Mouse (Mus musculus): ENCODE results near the gene Med26.
A peak's percentile ranks its signal among the peaks of the same experiment; 100 is the strongest.

Med26 gene

GRCm38 (mm10) chr8:72547802-72548643 lies at the start of gene Med26:
Gene Med26 (minus strand): TSS chr8:72548270.
- DNase-seq (ENCODE audit: low read depth, low spot score) = peak; percentile 100

DNA sequence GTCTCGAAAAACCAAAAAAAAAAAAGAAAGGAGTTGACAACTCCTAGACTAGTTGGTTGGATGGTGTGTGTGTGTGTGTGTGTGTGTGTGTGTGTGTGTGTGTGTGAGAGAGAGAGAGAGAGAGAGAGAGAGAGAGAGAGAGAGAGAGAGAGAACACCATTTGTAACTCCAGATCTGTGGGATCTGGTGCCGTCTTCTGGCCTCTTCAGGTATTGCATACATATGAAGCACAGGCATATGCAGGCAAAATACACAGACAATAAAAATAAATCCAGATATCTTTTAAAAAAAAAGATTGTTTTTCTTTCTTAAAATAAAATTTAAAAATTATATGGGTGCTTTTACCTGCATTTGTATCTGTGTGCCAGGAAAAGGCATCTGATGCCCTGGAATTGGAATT lies 42.1 kb upstream of the Med26 start:
- no peak for DNase-seq (ENCODE audit: low read depth, low spot score)

DNA sequence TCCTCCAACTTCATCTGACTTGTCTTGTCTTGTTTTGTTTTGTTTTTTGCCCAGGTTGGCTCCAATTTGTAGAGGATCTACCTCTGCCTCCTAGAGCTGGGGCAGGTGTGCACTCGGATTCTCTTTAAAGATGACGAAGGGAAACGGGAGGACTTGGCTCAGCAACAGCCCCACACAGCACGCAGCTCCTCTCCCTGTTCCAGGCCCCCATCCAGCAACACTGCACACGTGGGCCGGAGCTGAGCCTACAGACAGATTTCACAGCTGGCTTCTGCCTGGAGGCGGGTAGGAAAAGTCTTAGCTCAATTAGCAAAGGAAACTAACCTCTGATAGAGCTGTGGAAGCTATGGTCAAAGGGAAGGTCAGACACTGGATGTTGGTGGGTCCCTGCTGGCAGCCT lies 41.2 kb upstream of the Med26 start:
- peak; percentile 89 for DNase-seq (ENCODE audit: low read depth, low spot score)

- DNase-seq (ENCODE audit: low read depth, low spot score) = no peak
Measured at GRCm38 (mm10) chr8:72588865-72589264, 40.8 kb upstream of the Med26 start.

- peak; percentile 92 for DNase-seq (ENCODE audit: low read depth, low spot score)
Measured at GRCm38 (mm10) chr8:72587806-72588205, 39.7 kb upstream of the Med26 start.

DNA sequence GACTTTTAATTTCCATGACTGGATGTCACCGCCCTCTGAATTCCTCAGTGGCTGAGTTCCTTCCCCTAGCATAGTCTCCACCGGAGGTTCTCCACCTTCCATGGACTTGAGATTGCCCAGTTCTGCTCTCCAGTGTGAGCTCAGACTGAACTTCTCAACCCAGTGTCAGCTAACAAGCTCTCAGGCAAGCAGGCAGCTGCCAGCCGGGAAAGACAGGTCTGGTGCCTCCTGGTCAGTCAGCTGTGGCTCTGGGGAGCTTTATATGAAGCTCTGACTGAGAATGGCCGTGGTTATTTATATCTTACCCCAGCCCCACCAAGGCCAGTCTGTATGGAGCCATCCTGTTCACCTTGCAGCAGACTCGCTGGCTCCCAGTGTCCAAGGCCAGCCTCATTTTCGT lies 36.3 kb upstream of the Med26 start:
- peak; percentile 76 for DNase-seq (ENCODE audit: low read depth, low spot score)

GRCm38 (mm10) chr8:72583056-72583771 lies 35.1 kb upstream of the Med26 start:
- peak; percentile 89 for DNase-seq (ENCODE audit: low read depth, low spot score)

- DNase-seq (ENCODE audit: low read depth, low spot score) = no peak
Measured at GRCm38 (mm10) chr8:72579374-72579773, 31.3 kb upstream of the Med26 start.

DNA sequence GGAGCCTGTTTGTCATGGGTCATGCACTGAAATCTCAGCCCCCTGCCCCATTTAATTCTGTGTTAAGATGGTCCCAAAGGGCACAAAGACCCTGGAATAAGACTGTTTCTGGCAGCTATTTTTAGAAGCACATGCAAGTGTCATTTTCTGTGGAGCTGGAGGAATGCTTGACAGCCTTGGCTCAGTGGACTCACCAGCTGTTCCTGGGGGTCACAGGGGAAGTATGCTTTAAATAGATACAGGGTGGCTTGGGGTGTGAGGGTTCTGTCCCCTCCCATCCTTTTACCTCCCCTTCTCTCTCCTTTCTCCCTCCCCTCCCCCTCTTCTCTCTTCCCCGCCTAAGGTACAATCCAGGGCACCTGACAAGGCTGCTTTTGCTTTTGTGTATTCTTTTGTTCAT lies 29.9 kb upstream of the Med26 start:
- peak; percentile 86 for DNase-seq (ENCODE audit: low read depth, low spot score)

- DNase-seq (ENCODE audit: low read depth, low spot score) = no peak
Measured at GRCm38 (mm10) chr8:72577266-72577665, 29.2 kb upstream of the Med26 start.

- no peak for DNase-seq (ENCODE audit: low read depth, low spot score)
Measured at GRCm38 (mm10) chr8:72575915-72576314, 27.8 kb upstream of the Med26 start.

- DNase-seq (ENCODE audit: low read depth, low spot score) = peak; percentile 91
Measured at GRCm38 (mm10) chr8:72573450-72573849, 25.4 kb upstream of the Med26 start.

DNA sequence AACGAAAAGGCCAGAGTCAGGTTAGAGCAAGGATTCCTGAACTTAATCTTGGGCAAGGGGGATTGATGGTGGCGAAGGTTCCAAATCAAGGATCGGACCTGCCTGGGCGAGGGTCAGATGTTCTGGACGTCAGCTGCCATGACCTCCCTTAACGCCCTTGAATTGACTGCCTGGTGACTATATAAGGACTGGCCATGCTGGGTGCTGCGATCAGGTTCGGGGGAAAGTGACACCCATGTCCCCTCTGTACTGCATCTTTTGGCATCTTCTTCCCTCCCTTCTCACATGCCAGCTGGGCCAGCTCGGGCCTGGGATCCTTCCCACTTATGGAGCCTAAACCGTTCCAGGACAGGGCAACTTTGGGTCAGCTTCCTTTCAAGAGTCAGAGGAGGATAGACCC lies 24.4 kb upstream of the Med26 start:
- peak; percentile 98 for DNase-seq (ENCODE audit: low read depth, low spot score)

GRCm38 (mm10) chr8:72571611-72572473 lies 23.8 kb upstream of the Med26 start, which contains the start of gene Tmem38a:
Gene Tmem38a (plus strand): TSS chr8:72572055.
- peak; percentile 87 for DNase-seq (ENCODE audit: low read depth, low spot score)

GRCm38 (mm10) chr8:72570633-72571610 lies 22.9 kb upstream of the Med26 start, which contains the start of gene Smim7:
Gene Smim7 (minus strand): TSS chr8:72571088.
- DNase-seq (ENCODE audit: low read depth, low spot score) = peak; percentile 98

DNA sequence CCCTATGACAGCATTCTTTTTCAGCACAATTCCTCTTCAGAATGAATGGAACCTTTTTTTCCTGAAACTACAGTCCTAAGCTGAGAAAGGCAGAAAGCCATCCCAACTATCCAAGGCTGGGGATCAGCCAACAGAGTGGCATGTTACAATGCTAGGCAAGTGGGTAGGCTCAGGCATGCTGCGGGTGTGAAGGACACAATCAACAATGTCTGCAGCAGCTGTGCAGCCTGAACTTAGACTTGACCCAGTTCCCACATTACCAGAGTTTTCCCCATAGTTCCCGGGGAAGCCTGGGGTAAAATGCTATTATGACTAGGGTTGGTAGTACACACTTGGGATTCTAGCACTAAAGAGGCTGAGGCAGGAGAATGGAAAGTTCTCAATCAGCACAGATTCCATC lies 17.9 kb upstream of the Med26 start:
- DNase-seq (ENCODE audit: low read depth, low spot score) = no peak

GRCm38 (mm10) chr8:72561111-72561689 lies 13.1 kb upstream of the Med26 start:
- no peak for DNase-seq (ENCODE audit: low read depth, low spot score)

DNA sequence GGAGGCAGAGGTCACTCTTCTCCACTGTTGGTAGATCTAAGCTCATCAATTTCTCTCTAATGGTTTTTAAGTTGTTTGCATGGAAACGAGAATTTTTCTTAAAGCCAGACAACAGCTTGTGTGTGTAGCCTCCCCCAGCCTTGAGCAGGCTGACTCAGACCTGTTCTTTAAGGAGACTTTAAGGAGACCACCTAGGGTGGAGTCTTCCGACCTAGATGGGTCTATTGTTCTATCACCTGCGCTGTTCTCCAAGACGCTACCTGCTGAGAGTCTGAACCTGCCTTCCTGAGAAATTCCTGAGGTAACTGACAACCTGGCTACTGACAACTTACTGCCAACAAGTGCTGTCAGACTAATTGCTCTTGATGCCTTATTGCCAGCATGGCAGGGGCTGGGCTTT lies 7.7 kb upstream of the Med26 start:
- no peak for DNase-seq (ENCODE audit: low read depth, low spot score)

- DNase-seq (ENCODE audit: low read depth, low spot score) = no peak
Measured at GRCm38 (mm10) chr8:72549314-72549892, 1.3 kb upstream of the Med26 start.

All from skeletal muscle tissue, adult 2 months (tissue).